Mouse (Mus musculus) gastrocnemius, postnatal 4 days (tissue): Measurements from ENCODE around the gene Mmrn2. TPM values are rescaled to one million over a fixed set of nuclear protein-coding genes. Genes with fewer than 3 reads are reported as not detected.
"Not testable (repeated sequence)": the region's sequence is repeated elsewhere in the genome, so short reads cannot be mapped to it uniquely, and the experiment has no call there.

Source experiments
- DNase-seq, 2 experiments: peaks; one replicate each; pipeline ENCODE4 v3.0.0; 2021 to 2022; ENCODE audit warnings: low spot score in 2 of 2, mixed read lengths in 2 of 2
- total RNA-seq, 2 experiments: library from RNA; stranded (reverse); gene quantifications; 2 replicates each; pipeline ENCODE4 v1.2.3; 2021

The Mmrn2 gene
- total RNA-seq, 2 experiments from 2014 or later: 17.4 to 17.5 TPM

DNA sequence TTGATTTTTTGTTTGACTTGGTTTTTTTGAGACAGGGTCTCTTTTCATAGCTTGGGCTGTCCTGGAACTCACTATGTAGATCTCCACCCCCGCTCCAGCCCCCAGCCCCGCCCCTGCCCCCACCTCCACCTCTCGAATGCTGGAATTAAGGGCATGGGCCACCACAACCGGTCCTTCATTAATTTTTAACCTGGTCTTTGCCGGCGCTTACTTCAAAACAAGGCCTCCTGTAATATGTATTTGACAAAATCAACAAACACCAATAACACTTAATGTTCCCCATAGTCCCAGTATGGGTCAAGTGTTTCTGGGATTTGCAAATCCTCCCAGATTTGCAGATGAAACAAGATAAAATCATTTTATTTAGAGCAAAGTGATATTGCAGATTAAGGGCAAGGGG lies 15.0 kb upstream of the Mmrn2 start:
- DNase-seq: no peak

DNA sequence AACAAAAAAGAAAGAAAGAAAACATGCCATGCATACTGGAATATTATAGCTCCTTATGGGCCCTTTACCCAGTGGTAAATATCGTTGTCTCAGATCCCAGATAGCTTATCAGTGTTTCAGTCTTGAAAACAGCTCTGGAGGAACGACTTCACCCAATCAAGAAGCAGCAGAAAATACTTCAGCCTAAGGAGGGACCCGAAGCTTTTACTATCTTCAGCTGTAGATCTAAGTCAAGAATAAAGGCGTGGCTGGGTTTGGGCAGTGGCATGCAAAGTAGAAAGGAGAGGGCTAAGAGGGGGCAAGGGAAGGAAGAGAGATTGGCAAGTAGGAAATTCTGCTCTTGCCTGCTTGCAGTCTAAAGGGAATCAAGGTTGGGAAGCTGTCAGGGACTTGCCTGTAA lies 13.1 kb upstream of the Mmrn2 start:
- no peak for DNase-seq

DNA sequence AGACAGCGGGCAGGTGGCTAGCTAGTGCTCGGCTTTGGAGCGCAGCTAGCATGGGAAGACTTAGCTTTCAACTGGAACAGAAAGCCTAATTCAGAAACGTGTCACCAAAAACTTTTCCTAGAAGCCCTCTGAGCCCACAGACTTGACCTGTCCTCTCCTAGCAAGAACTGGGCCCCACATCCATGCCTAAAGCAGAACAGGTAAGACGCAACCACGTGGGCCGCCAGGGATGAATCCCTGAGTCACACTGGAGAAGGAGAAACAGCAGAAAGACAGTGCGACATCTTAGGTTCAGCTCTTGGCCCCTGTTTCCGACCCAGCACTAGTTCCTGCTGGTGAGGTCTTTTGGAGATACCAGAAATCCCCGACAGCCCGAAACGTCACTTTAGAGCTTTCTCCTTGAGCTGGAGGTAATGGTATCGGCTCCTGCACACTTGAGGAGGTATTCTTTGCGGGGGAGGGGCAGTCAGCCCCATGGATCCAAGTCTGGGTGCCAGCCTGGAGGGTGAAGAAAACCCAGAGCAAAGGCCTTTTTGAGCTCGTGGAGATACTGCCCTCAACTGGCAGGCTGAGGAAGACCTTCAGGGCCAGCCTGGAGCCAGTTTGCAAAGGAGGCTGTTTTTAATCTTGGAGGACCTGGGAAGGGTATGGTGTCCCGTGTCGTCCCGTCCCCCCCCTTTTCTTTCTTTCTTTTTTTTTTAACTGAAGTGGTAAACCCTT lies 12.4 kb upstream of the Mmrn2 start:
- DNase-seq: peak in 1 of 2 experiments; percentile 46

DNA sequence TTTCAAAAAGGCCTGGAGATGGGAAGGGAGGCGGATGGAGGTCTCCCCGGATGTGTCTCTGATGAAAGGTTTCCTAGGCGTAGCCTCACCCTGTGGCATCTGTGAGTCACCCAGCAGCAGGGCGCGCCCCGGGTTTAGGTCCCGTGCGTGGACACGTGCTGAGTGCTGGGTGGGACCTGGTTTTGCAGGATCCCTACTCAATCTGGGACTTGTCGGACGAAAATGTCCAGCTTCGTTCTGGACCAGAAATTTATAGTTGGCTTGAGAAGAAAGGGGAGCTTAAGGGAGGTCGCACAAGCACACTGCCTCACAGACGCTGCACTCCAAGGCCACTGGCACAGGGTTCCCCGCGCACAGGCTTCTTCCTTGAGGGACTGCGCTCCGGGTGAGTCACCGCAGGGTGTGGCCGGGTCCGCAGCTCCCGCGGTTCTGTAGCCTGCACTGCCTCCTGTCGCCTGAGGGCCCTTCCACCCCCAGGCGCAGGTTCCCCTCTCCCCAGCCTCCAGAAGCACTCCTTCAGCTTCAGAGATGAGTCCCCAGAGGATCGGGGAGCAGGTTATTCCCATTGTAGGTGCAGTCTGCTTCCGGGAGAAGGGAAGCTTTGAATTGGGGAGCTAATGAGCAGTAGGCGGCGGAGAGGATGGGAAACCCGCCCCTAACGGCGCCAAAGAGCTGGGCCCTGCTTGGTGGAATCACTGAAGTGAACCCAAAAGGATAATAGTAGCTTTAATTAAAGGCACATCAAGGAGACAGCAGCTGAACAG lies 11.6 kb upstream of the Mmrn2 start:
- DNase-seq: peak; percentile 54 to 70

DNA sequence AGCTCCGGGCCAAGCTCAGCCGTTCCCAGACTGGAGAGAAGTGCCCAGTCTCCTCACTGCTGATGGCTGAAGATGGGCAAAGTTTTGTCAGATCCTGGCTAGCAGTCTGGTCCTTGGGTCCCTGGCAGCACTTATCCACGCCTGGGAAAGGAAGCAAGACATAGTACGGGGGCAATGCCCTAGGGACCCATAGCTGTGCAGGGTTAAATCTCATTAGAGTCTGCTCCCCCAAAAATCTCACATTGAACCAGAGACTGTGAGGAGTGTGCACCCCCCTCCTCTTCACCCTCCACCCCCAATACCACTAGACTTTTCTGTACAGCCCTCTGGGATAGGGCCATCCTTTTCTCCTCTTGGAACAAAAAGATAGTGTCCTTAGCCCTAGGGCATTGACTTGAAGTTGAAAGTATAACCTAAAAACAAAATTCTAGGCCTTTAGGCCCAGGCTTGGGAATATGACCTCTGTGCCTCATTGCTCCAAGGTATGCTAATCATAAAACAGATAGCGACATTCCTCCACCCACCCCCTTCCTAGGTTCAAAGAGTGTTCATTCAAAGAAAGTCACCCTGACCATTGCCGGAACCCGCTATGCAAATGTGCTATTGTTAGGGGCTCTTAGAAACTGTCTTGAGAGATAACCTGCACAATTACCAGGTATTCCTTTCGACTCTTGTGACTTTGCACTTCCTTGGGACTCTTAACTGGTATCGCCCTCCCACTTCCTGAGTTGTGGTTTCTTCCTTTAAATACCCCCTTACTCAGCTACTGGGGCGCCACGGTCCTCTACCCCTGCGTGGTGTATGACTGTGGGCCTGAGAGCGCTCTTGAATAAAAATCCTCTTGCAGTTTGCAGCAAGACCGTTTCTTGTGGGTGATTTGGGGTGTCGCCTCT lies 10.8 kb upstream of the Mmrn2 start:
- DNase-seq: not testable (repeated sequence)

DNA sequence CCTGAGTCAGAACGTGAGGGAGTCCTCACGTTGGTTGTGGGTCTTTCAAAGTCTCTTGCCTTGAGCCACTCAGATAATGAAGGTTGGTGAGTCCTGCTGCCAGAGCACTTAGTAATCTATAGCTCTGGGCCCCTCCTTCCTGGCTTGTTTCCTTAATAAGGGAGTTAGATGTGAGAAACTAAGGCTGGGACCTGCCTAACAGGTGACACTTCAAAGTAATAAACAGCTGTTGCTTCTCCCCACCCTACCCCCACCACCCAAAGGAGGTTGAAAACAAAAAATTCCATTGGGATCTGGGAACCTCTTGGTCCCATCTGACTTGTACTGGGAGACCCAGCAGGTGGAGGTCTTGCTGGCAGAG lies 10.1 kb upstream of the Mmrn2 start:
- no peak for DNase-seq

DNA sequence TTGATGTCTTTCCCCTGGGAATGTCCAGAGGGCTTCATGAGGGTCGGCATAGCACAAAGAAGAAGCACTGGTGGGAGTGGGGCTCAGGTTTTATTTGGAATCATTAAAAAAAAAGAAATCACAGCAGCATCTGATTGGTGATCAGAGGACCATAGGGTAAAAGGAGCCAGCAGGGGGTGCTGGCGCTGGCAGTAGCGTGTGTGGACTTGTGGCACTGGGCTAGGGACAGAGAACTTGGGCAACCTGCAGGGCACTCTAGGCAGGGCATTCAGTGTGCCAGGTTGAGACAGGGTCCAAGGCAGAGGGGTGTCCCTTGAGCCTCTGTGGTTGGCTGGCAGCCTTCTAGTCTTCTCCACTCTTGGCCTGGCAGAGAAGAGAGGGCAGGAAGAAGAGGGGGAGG lies 5.1 kb upstream of the Mmrn2 start:
- DNase-seq: no peak

DNA sequence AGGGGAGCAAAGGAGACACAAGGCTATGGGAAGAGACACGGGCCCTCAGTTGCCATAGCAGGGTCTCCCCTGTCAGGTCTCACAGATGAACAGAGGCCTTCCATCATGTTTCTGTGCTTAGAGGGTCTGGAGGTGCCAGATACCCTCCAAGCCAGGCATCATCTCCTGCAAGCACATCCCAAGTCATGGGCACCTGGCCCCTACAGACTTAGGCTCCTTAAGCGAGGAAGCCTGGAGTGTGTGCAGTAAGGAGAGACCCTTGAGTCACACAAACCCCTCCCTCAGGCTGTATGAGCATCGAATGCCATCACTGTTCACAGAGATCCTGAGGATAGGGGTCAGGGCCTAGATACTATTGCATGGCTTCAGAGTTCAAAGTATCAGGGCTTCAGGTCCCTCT lies 4.3 kb upstream of the Mmrn2 start:
- DNase-seq: no peak

DNA sequence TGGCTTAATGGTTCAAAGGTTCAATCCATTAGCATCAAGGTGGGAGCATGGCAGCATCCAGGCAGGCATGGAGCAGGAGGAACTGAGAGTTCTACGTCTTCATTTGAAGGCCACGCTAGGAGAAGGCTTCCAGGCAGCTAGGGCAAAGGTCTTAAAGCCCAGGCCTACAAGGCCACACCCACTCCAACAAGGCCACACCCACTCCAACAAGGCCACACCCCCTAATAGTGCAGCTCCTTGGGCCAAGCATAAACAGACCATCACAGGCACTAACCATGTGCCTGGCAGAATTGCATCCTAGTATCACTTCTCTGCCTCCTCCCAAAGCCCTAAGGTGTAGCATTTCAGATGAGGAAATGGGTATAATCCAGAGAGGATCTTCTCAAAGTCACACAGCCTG lies 3.5 kb upstream of the Mmrn2 start:
- DNase-seq: no peak

DNA sequence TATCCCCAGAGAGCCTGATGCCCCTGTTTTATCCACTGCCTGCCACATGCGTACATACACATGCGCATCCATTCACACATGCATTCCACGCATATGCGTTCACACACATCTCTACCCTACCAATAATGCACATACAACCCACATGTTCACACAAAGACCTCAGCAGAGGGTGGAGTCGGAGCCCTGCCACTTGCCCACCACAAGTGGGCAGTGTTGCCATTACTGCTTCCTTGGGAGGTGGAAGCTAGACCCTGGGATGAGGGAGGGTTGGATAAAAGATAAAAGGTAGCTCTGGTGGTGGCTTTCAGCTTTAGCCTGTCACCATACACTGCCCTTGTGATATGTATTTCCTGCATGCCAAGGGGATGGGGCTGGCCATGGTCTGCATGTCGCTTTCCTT lies 2.6 kb upstream of the Mmrn2 start:
- peak; percentile 54 to 60 for DNase-seq

DNA sequence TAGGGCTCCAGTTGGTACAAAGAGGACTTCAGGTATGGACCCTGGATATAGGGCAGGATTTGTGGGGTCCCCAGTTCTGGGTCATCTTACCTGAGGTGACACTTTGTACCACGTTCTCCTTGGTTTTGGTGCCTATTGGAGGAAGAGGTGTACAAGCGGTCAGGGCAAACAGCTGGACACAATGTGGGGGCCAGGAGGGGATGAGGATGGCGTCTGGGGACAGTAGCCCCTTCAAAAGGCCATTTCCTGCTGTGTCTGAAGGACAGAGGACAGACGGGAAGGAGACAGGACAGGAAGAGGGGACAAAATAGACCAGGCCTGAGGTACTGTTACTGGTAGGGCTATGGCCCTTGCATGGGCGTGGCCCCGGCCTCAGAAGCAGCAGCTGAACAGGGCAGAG lies 1.7 kb upstream of the Mmrn2 start:
- DNase-seq: no peak

DNA sequence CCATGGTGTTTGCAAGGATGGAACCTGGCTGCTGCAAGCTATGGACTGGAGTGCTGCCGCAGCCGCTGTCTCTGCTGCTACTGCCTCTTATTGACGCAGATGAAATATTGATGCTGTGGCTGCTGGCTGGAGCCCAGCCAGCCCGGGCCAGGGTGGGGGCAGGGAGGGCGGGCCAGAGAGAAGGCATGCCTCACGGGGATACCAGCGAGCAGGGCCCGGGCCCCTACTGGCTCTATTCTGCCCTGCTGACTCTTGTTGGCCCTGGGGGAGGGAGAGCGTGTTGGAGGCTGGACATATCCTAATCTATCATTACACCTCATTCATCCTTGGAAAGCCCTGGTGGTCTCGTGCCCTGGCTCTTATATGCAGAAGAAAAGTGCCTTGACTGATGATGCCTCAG lies 688 bp upstream of the Mmrn2 start, which contains the start of gene Sncg:
Gene Sncg, minus strand, starts transcription at position 213 of the 400 bp plus-strand sequence.
- no peak for DNase-seq

DNA sequence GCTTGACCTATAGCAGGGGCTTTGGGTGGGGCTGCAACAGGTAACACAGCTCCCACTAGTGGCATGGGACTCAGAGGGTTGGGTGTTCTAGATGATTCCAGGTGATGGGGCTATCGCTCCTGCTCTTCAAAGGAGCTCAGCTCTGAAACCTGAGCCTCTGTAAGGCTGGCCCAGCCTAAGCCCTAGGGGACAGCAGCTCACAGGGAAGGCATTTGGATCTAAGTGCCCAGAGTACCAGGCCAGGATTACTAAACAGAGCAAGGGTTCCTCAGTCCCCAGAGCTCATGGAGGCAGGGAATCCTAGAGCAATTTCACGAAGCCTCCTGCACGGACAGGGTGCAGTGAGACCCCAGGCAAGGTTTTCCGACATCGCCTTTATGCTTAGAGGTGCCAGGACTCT lies 676 bp downstream of the Mmrn2 start:
- no peak for DNase-seq

DNA sequence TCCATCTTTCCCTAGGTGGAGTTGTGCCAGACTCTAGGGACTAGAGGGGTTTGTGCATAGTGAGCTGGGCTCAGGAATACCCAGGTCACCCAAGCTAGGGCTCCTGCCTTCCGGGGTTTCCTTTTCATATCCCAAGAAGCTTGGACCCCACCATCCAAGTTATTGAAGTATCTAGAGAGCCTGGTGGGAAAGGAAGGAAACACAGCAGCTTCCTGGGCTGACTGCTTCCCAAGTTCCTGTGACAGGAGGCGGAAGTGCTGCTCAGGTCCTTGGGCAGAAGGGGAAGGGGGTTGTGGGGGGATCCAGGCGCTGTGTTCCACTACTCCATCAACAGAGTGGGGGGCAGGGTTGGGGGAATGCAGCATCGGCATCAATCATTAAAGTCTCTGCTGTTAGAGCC lies 1.9 kb downstream of the Mmrn2 start:
- no peak for DNase-seq

DNA sequence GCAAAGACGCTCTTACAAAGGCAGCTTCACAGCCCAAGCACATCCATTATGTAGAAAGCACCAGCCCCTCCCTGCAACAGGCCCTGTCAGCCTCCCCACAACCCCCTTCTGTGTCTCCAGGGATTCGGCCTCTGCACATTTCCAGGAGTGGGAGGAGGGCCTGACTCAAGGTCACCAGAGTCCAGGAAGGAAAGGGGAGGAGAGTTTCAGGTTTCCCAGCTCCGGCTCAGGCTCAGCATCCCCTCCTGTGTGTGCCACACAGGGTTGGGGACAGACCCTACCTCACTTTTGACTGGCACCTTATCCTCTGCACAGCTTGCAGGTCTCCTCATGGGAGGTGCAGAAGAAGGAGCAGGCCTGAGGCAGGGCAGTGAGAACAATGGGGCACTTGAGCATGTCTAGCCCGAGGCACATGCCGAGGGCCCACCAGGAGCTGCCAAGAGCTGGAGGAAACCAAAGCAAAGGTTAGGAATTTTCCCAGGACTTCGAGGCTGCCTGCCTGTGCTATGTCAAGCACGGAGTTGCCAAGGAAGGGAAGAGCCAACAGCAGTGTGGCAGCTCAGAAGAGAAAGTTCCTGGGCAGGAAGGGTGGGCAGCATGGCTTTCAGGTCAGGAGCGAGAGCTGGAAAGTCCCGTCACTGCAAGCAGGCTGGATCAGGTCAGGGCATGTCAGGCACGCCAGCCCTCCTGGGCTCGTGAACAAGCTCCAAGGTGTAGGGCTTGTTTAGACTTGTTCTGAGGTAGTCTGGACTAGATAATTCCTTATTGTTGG lies 3.5 kb downstream of the Mmrn2 start:
- no peak for DNase-seq

DNA sequence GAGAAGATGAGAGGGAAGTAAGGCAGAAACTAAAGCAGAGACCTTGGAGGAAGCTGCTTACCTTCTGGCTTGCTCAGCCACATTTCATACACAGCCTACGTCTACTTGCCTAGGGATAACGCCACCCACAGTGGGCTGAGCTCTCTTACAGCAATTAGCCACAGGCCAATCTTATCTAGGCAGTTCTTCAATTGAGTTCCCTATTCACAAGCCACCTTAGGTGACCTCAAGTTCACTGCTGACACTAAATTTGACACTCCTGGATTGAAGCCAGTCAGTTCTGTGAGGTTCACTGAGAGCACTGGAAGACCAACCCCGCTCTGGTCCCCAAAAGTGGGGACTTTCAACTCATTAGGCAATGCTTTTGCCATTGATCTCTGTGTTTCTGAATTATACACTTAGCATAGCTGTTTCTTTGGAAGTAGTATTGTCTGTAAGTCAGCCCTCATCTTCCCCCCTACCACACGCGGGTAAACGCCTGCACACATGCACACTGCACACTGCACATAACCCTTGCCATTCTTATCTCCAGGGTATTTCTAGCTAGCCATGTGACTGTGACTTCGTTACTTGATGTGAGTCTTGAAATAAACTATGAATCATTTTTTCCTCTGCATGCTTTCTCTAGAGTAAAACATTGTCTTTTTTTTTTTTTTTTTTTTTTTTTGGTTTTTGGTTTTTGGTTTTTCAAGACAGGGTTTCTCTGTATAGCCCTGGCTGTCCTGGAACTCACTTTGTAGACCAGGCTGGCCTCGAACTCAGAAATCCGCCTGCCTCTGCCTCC lies 7.8 kb downstream of the Mmrn2 start:
- DNase-seq: no peak

DNA sequence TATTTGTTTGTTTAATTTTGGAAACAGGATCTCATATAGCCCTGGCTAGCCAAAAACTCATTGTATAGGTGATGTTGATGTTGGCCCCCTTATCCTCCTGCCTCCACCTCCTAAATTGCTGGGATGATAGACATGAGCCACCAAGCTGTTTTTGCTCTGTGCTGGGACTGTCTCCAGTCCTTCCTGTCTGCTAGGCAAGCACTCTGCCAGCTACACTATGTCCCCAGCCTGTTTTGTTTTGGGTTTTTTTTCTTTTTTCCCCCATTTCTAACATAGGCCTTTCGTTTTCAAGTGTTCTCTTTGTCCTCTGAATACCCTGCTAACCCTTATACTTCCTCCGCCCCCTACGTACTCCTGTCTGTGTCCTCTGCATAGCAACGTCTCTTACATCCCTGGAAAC lies 18.0 kb downstream of the Mmrn2 start:
- DNase-seq: no peak

DNA sequence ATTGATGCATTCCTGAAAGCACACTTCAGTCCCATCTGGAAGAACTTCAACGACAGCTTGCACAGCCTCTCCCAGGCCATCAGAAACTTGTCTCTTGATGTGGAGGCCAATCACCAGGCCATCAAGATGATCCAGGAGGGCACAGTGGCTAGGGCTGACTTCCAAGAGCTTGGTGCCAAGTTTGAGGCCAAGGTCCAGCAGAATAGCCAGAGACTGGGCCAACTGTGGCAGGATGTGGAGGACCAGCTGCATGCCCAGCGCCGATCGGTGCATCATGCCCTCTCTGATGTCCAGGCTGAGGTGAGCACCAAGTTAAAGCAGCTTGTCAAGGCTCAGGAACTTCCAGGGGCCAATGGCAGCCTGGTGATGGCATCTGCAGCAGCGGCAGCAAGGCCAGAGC lies 22.6 kb downstream of the Mmrn2 start:
- peak in 1 of 2 experiments; percentile 33 for DNase-seq

DNA sequence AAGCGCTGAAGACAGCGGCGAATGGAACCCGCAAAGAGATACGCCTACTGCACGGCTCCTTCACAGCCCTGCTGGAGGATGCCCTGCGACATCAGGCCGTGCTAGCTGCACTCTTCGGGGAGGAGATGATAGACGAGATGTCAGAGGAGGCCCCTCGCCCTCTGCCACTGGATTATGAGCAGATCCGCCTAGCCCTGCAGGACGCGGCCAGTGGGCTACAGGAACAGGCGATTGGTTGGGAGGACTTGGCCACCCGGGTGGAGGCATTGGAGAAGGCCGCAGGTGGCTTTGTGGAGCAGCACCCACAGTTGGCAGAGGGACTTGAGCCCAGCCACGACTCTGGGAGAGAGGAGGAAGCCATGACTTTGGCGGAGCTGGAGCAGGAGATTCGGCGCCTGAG lies 23.6 kb downstream of the Mmrn2 start:
- DNase-seq: no peak

DNA sequence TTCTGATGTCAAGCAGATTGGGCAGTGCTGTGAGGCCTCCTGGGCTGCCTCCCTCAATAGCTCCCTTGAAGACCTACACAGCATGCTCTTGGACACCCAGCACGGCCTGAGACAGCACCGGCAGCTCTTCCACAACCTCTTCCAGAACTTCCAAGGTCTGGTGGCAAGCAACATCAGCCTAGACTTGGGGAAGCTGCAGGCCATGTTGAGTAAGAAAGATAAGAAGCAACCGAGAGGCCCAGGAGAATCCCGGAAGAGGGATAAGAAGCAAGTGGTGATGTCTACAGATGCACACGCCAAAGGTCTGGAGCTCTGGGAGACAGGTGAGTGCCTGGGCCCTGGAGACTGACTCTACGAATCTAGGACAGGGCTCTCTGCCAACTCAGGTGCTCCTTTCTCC lies 24.0 kb downstream of the Mmrn2 start:
- DNase-seq: no peak
